Mouse (Mus musculus) liver, postnatal 0 days (tissue): Measurements from ENCODE around the gene P2rx6.

Experiments
- CTCF ChIP-seq: sonication (generic); IDR thresholded peaks from 2 replicates; pipeline ENCODE4 v1.5.1; 2016; ENCODE audit warnings: antibody characterized with exemption, low read depth
- EP300 ChIP-seq: IDR thresholded peaks from 2 replicates; pipeline ENCODE4 v1.6.1; 2016; ENCODE audit warnings: antibody characterized with exemption, low read depth, mild to moderate bottlenecking

DNA sequence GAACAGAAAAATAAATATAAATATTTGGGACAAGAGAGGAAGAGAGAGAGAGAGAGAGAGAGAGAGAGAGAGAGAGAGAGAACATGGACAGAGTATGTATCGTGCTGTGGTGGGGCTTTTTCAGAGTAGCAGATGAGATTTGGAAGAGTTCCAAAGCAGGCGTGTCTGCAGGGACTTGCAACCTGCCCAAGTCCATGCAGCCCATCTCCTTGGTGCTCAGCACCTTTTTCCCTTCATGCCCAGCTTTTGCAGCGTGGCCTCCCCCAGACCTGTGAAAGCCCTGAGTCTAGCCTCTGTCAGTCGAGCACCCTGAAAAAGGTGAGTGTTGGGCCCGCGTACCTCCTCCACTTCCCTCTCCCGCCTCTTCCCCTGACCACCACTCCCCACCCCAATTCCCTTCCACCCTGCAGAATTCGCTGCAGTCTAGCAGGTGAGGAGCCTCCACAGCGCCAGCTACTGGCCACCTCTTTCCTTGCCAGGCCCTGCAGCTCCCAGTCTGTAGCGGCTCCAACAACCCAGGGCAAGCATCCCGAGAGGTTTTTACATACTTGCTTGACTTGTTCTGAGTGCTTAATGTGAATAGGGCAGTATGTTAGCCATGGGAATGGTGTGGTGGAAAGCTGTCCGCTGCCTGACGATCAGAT lies 56.4 kb downstream of the P2rx6 start:
- peak; percentile 89 for TF ChIP-seq CTCF
- TF ChIP-seq EP300 = no peak
